Mouse (Mus musculus): ENCODE measurements around the gene Banp.
A peak's percentile ranks its signal among the peaks of the same experiment; 100 is the strongest.

Gene Banp

GRCm38 (mm10) chr8:121952122-121952521 lies 2.6 kb downstream of the Banp start:
- DNase-seq, result no peak

- DNase-seq, result no peak
These were observed 3.2 kb downstream of the Banp start for GRCm38 (mm10) chr8:121952800-121953199.

- DNase-seq, result no peak
These were observed 4.4 kb downstream of the Banp start for GRCm38 (mm10) chr8:121953821-121954545.

GRCm38 (mm10) chr8:121954981-121955555 lies 5.5 kb downstream of the Banp start:
- DNase-seq, result no peak

- DNase-seq, result no peak
These were observed 6.4 kb downstream of the Banp start for GRCm38 (mm10) chr8:121955825-121956500.

- no peak for DNase-seq
These were observed 8.8 kb downstream of the Banp start for GRCm38 (mm10) chr8:121958395-121958794.

- DNase-seq, result no peak
These were observed 13.3 kb downstream of the Banp start for GRCm38 (mm10) chr8:121962892-121963291.

GRCm38 (mm10) chr8:121964716-121965512 lies 15.4 kb downstream of the Banp start:
- DNase-seq, result no peak

- no peak for DNase-seq
These were observed 16.6 kb downstream of the Banp start for GRCm38 (mm10) chr8:121966110-121966509.

GRCm38 (mm10) chr8:121966714-121967448 lies 17.3 kb downstream of the Banp start:
- DNase-seq, result no peak

- DNase-seq, result no peak
These were observed 18.4 kb downstream of the Banp start for GRCm38 (mm10) chr8:121967977-121968376.

- no peak for DNase-seq
These were observed 19.0 kb downstream of the Banp start for GRCm38 (mm10) chr8:121968542-121968941.

GRCm38 (mm10) chr8:121970225-121970624 lies 20.7 kb downstream of the Banp start:
- DNase-seq, result no peak

GRCm38 (mm10) chr8:121971488-121972058 lies 22.0 kb downstream of the Banp start:
- DNase-seq, result no peak

- DNase-seq, result no peak
These were observed 24.4 kb downstream of the Banp start for GRCm38 (mm10) chr8:121973906-121974305.

GRCm38 (mm10) chr8:121977819-121978590 lies 28.5 kb downstream of the Banp start:
- DNase-seq, result peak; percentile 46 to 57

- DNase-seq, result no peak
These were observed 29.1 kb downstream of the Banp start for GRCm38 (mm10) chr8:121978670-121979069.

GRCm38 (mm10) chr8:121980792-121981519 lies 31.4 kb downstream of the Banp start:
- no peak for DNase-seq

GRCm38 (mm10) chr8:121981520-121981895 lies 32.0 kb downstream of the Banp start:
- no peak for DNase-seq

GRCm38 (mm10) chr8:121985673-121986072 lies 36.1 kb downstream of the Banp start:
- no peak for DNase-seq

GRCm38 (mm10) chr8:121987892-121988291 lies 38.3 kb downstream of the Banp start:
- DNase-seq, result no peak
